Mouse (Mus musculus) limb, embryonic 11.5 days (tissue): Measurements from ENCODE around the gene Slc34a2. TPM values are rescaled to one million over a fixed set of nuclear protein-coding genes. Genes with fewer than 3 reads are reported as not detected.

ENCODE experiments used
- ATAC-seq: fragments of 200-750 bp; cut with Nextera tagmentation; 2 replicates; pipeline ENCODE4 v1.8.0; 2017; ENCODE audit warnings: low read depth; ENCODE audit not compliant: insufficient number of reproducible peaks, low FRiP score, low TSS enrichment
- DNase-seq: peaks from one replicate; pipeline ENCODE4 v3.0.0-alpha.2; 2015; ENCODE audit warnings: low spot score
- H3K27ac ChIP-seq: fragments of 300-500 bp; sonication (generic); replicated peaks from 2 replicates; pipeline ENCODE4 v1.5.1; 2014; ENCODE audit warnings: low read depth, mild to moderate bottlenecking, low read length
- H3K27me3 ChIP-seq: fragments of 300-500 bp; sonication (generic); 2 replicates; pipeline ENCODE4 v1.6.1; 2014; ENCODE audit warnings: mild to moderate bottlenecking, low read length, mixed read lengths; ENCODE audit not compliant: control insufficient read depth, insufficient read depth
- H3K36me3 ChIP-seq: fragments of 300-500 bp; sonication (generic); 2 replicates; pipeline ENCODE4 v1.6.1; 2014; ENCODE audit warnings: mild to moderate bottlenecking, low read length, moderate library complexity, mixed read lengths; ENCODE audit not compliant: control insufficient read depth, insufficient read depth
- H3K4me1 ChIP-seq: fragments of 300-500 bp; sonication (generic); 2 replicates; pipeline ENCODE4 v1.6.1; 2014; ENCODE audit warnings: low read length, mixed read lengths; ENCODE audit not compliant: control insufficient read depth, insufficient read depth
- H3K4me2 ChIP-seq: fragments of 300-500 bp; sonication (generic); 2 replicates; pipeline ENCODE4 v1.6.1; 2014; ENCODE audit warnings: low read depth, mild to moderate bottlenecking, moderate library complexity; ENCODE audit not compliant: severe bottlenecking
- H3K4me3 ChIP-seq: fragments of 300-500 bp; sonication (generic); 2 replicates; pipeline ENCODE4 v1.5.1; 2014; ENCODE audit warnings: low read depth, low read length
- H3K9ac ChIP-seq: fragments of 300-500 bp; sonication (generic); 2 replicates; pipeline ENCODE4 v1.6.1; 2014; ENCODE audit warnings: mild to moderate bottlenecking, low read length
- H3K9me3 ChIP-seq: fragments of 300-500 bp; sonication (generic); 2 replicates; pipeline ENCODE4 v1.6.1; 2016; ENCODE audit warnings: low read length; ENCODE audit not compliant: control insufficient read depth
- WGBS: fragments of 180-500 bp; shearing (Covaris S2); extraction: QIAGEN DNeasy Blood & Tissue Kit; methylation state at CpG from one replicate; pipeline ENCODE4 v1.1.7; 2014; 5-methylcytosine and 5-hydroxymethylcytosine counted together
- polyA plus RNA-seq: library from polyadenylated mRNA; unstranded; fragments of >200 nt; fragmentation: Nextera tagmentation; extraction: Ambion mirVana; gene quantifications from 2 replicates; pipeline ENCODE4 v1.2.1, GENCODE M21; 2014

The Slc34a2 gene
- polyA plus RNA-seq, 1 experiment from 2014 or later = not detected

GRCm38 (mm10) chr5:53016606-53017005 is 21.3 kb upstream of the Slc34a2 start:
- Histone ChIP-seq H3K4me3 (no peak overlapping the region), H3K9ac (no peak overlapping the region), H3K27ac (no peak overlapping the region), H3K36me3 (no peaks in the 10 kb centered on the region), H3K4me1 (no peaks in the 10 kb centered on the region; the same call in 1 of the 2 replicates), H3K4me2 (no peak overlapping the region), H3K27me3 (no peaks in the 10 kb centered on the region), H3K9me3 (no peaks in the 10 kb centered on the region)
- ATAC-seq (no peak), DNase-seq (no peak)
- 69% methylated on average over 5 of the region's 5 CpGs for WGBS

GRCm38 (mm10) chr5:53018316-53018715 is 19.6 kb upstream of the Slc34a2 start:
- Histone ChIP-seq H3K27ac (no peak overlapping the region), H3K4me3 (no peak overlapping the region), H3K36me3 (no peaks in the 10 kb centered on the region), H3K4me1 (no peaks in the 10 kb centered on the region), H3K9me3 (no peaks in the 10 kb centered on the region), H3K27me3 (no peaks in the 10 kb centered on the region), H3K4me2 (no peak overlapping the region), H3K9ac (no peak overlapping the region)
- ATAC-seq (no peak), DNase-seq (no peak)
- 88% methylated on average over 4 of the region's 4 CpGs for WGBS

GRCm38 (mm10) chr5:53023432-53023831 is 14.4 kb upstream of the Slc34a2 start:
- WGBS = 74% methylated on average over 2 of the region's 2 CpGs

GRCm38 (mm10) chr5:53023901-53024300 is 14.0 kb upstream of the Slc34a2 start:
- Histone ChIP-seq H3K9me3 (no peaks in the 10 kb centered on the region), H3K36me3 (no peaks in the 10 kb centered on the region), H3K4me1 (no peaks in the 10 kb centered on the region), H3K4me3 (no peak overlapping the region), H3K4me2 (no peak overlapping the region), H3K27me3 (no peaks in the 10 kb centered on the region), H3K27ac (no peak overlapping the region), H3K9ac (no peak overlapping the region)
- 83% methylated on average over 5 of the region's 5 CpGs for WGBS
- DNase-seq (no peak), ATAC-seq (no peak)

More at GRCm38 (mm10) chr5:53023432-53023831, 14.4 kb upstream of the Slc34a2 start:
- H3K4me1 ChIP-seq = no peaks in the 10 kb centered on the region
- ATAC-seq (no peak), DNase-seq (no peak)
- H3K36me3 ChIP-seq = no peaks in the 10 kb centered on the region
- no peaks in the 10 kb centered on the region for H3K9me3 ChIP-seq
- no peak overlapping the region for H3K9ac ChIP-seq
- no peak overlapping the region for H3K4me3 ChIP-seq
- H3K27ac ChIP-seq = no peak overlapping the region
- H3K27me3 ChIP-seq = no peaks in the 10 kb centered on the region
- H3K4me2 ChIP-seq = no peak overlapping the region

- no peak overlapping the region for H3K9ac ChIP-seq
- WGBS = 85% methylated on average over 8 of the region's 8 CpGs
- DNase-seq = no peak
- no peaks in the 10 kb centered on the region for H3K27me3 ChIP-seq
- no peak overlapping the region for H3K4me3 ChIP-seq
- no peaks in the 10 kb centered on the region for H3K9me3 ChIP-seq
- ATAC-seq = no peak
- no peak overlapping the region for H3K4me2 ChIP-seq
- no peaks in the 10 kb centered on the region for H3K36me3 ChIP-seq
- no peak overlapping the region for H3K27ac ChIP-seq
- no peaks in the 10 kb centered on the region for H3K4me1 ChIP-seq
Observed at GRCm38 (mm10) chr5:53025276-53025973, 12.5 kb upstream of the Slc34a2 start.

- Histone ChIP-seq H3K4me2 (no peak overlapping the region), H3K4me1 (no peaks in the 10 kb centered on the region), H3K9ac (no peak overlapping the region), H3K27ac (no peak overlapping the region), H3K4me3 (no peak overlapping the region), H3K27me3 (no peaks in the 10 kb centered on the region), H3K9me3 (no peaks in the 10 kb centered on the region), H3K36me3 (no peaks in the 10 kb centered on the region)
- WGBS = 82% methylated on average over 1 of the region's 1 CpGs
- no peak for ATAC-seq
- no peak for DNase-seq
Observed at GRCm38 (mm10) chr5:53031346-53031745, 6.5 kb upstream of the Slc34a2 start.

- Histone ChIP-seq H3K9ac (no peak overlapping the region), H3K4me2 (no peak overlapping the region), H3K4me3 (no peak overlapping the region), H3K27me3 (no peaks in the 10 kb centered on the region), H3K27ac (no peak overlapping the region), H3K36me3 (no peaks in the 10 kb centered on the region), H3K9me3 (no peaks in the 10 kb centered on the region), H3K4me1 (no peaks in the 10 kb centered on the region)
- WGBS = 29% methylated on average over 5 of the region's 5 CpGs
- no peak for ATAC-seq
- no peak for DNase-seq
Observed at GRCm38 (mm10) chr5:53042034-53042748, 4.3 kb downstream of the Slc34a2 start.

GRCm38 (mm10) chr5:53042771-53043371 is 5.0 kb downstream of the Slc34a2 start:
- Histone ChIP-seq H3K4me1 (no peaks in the 10 kb centered on the region), H3K27ac (no peak overlapping the region), H3K36me3 (no peaks in the 10 kb centered on the region), H3K27me3 (no peaks in the 10 kb centered on the region), H3K9ac (no peak overlapping the region), H3K4me2 (no peak overlapping the region), H3K4me3 (no peak overlapping the region), H3K9me3 (no peaks in the 10 kb centered on the region)
- no peak for ATAC-seq
- 86% methylated on average over 8 of the region's 8 CpGs for WGBS
- DNase-seq = no peak
